24 mouse cellular contexts compared by ENCODE assay signal in genomic region chr2:28855773-28856172, GRCm38 (mm10). TPM values are rescaled to one million over a fixed set of nuclear protein-coding genes. Genes with fewer than 3 reads are reported as not detected.
DNase-seq lines count a peak whose midpoint lies in the region; ATAC-seq and TF ChIP-seq lines count a peak whose summit lies in the region.
"Had no signal": no experiment of that assay in that cellular context is flagged by ENCODE, and none has a peak within 500 bp of the region (broad histone marks: within the 10 kb centered on the region; RNA-seq: fewer than 3 reads in every experiment).

No protein-coding gene starts in this region.

- peak; percentile 63 to 70 for DNase-seq in cerebellum, postnatal 10 days
- DNase-seq in kidney, postnatal 0 days (ENCODE audit: low spot score) = peak; percentile 17
- peak; percentile 13 for DNase-seq in lung, postnatal 14 days
- DNase-seq in lung, adult 18-20 months = no peak
- DNase-seq in lung, postnatal 36 days = peak; percentile 31
- DNase-seq: cerebellum, adult 11 months; cerebellum, postnatal 36 days; gastrocnemius, postnatal 14 days; heart, adult 18-20 months; kidney, adult 2 months; kidney, postnatal 4 days; right cerebral cortex, postnatal 25 days; thymus, adult 2 months had no signal

- no peaks in the 10 kb centered on the region for H3K9me3 ChIP-seq in kidney, postnatal 0 days (replicated peaks; ENCODE audit: low read length)
- H3K9me3 ChIP-seq in kidney, embryonic 15.5 days (replicated peaks) = no peaks in the 10 kb centered on the region
- H3K9me3 ChIP-seq: embryonic facial prominence, embryonic 15.5 days; forebrain, embryonic 10.5 days; heart, embryonic 15.5 days; midbrain, embryonic 13.5 days; neural tube, embryonic 15.5 days; stomach, embryonic 15.5 days had no signal

- H3K36me3 ChIP-seq in kidney, postnatal 0 days (ENCODE audit: insufficient read depth, low read length) = peaks cover 33% of the 10 kb centered on the region
- H3K36me3 ChIP-seq in kidney, embryonic 15.5 days = peaks cover 82% of the 10 kb centered on the region

- TF ChIP-seq CTCF in kidney, postnatal 0 days (IDR thresholded peaks at IDR 0.05; ENCODE audit: low read depth) = peak; percentile 39; the same call in 1 of the 2 replicates

- H3K4me1 ChIP-seq in kidney, postnatal 0 days (replicated peaks; ENCODE audit: insufficient read depth, low read length) = no peaks in the 10 kb centered on the region
- no peaks in the 10 kb centered on the region for H3K4me1 ChIP-seq in kidney, embryonic 15.5 days
- H3K4me1 ChIP-seq: embryonic facial prominence, embryonic 15.5 days; forebrain, embryonic 10.5 days; heart, embryonic 15.5 days; midbrain, embryonic 13.5 days; neural tube, embryonic 15.5 days; stomach, embryonic 15.5 days had no signal

- no peak overlapping the region for H3K4me3 ChIP-seq in kidney, postnatal 0 days (replicated peaks; ENCODE audit: low read depth, low read length)
- H3K4me3 ChIP-seq in kidney, embryonic 15.5 days (replicated peaks) = no peak overlapping the region
- H3K4me3 ChIP-seq: embryonic facial prominence, embryonic 15.5 days; forebrain, embryonic 10.5 days; heart, embryonic 15.5 days; midbrain, embryonic 13.5 days; neural tube, embryonic 15.5 days; stomach, embryonic 15.5 days had no signal

- no peak overlapping the region for H3K9ac ChIP-seq in kidney, postnatal 0 days (ENCODE audit: low read depth, low read length)
- no peak overlapping the region for H3K9ac ChIP-seq in kidney, embryonic 15.5 days
- H3K9ac ChIP-seq: embryonic facial prominence, embryonic 15.5 days; heart, embryonic 15.5 days; liver, embryonic 14.5 days; midbrain, embryonic 13.5 days; neural tube, embryonic 15.5 days; stomach, embryonic 15.5 days had no signal

- WGBS in kidney, postnatal 0 days = 89% methylated on average over 2 of the region's 2 CpGs
- WGBS in kidney, embryonic 15.5 days = 90% methylated on average over 2 of the region's 2 CpGs

- H3K27ac ChIP-seq in kidney, postnatal 0 days = no peak overlapping the region
- no peak overlapping the region for H3K27ac ChIP-seq in kidney, embryonic 15.5 days
- H3K27ac ChIP-seq: embryonic facial prominence, embryonic 15.5 days; forebrain, embryonic 10.5 days; heart, embryonic 15.5 days; liver, embryonic 14.5 days; midbrain, embryonic 13.5 days; neural tube, embryonic 15.5 days; stomach, embryonic 15.5 days had no signal

- H3K27me3 ChIP-seq in kidney, postnatal 0 days (ENCODE audit: insufficient read depth, low read length) = no peaks in the 10 kb centered on the region
- no peaks in the 10 kb centered on the region for H3K27me3 ChIP-seq in kidney, embryonic 15.5 days
- H3K27me3 ChIP-seq: CH12.LX; embryonic facial prominence, embryonic 15.5 days; heart, embryonic 15.5 days; midbrain, embryonic 13.5 days; neural tube, embryonic 15.5 days; stomach, embryonic 15.5 days had no signal

- H3K4me2 ChIP-seq in kidney, postnatal 0 days (ENCODE audit: low read length) = no peak overlapping the region
- H3K4me2 ChIP-seq in kidney, embryonic 15.5 days = no peak overlapping the region
- H3K4me2 ChIP-seq: embryonic facial prominence, embryonic 15.5 days; heart, embryonic 15.5 days; midbrain, embryonic 13.5 days; neural tube, embryonic 15.5 days; stomach, embryonic 15.5 days had no signal

- no peak for ATAC-seq in cerebellum, adult (ENCODE audit: insufficient number of reproducible peaks, low FRiP score, low TSS enrichment)
- ATAC-seq in kidney, postnatal 0 days (replicated peaks; ENCODE audit: low FRiP score, low read depth) = no peak
- no peak for ATAC-seq in kidney, embryonic 15.5 days (replicated peaks; ENCODE audit: low FRiP score)
- ATAC-seq in erythroid progenitor cell, adult 5-6 weeks (replicated peaks; ENCODE audit: low FRiP score, poor library complexity, severe bottlenecking) = no peak
- ATAC-seq: midbrain, embryonic 13.5 days had no signal

RNA-seq across cellular contexts. Expression of gene Ddx31, which starts 15.6 kb away (rescaled TPM):
- polyA plus RNA-seq in kidney, postnatal 0 days (2015; fragmentation: Nextera tagmentation; extraction: Ambion mirVana) = 8.7 and 9.7 TPM in 2 replicates
- polyA plus RNA-seq in kidney, embryonic 15.5 days (2015; fragmentation: Nextera tagmentation; extraction: Ambion mirVana) = 14.9 and 15.6 TPM in 2 replicates
- total RNA-seq in erythroid progenitor cell, adult 5-6 weeks (2015; ENCODE audit: low replicate concordance) = 9.4 TPM in 1 of 2 replicates, not detected in the other
- total RNA-seq in erythroid progenitor cell, adult 5-6 weeks (2017; ENCODE audit: low replicate concordance) = 0.68 and 3.2 TPM in 2 replicates

RNA-seq across cellular contexts. Expression of gene Gtf3c4, which starts 15.6 kb away (rescaled TPM):
- polyA plus RNA-seq in kidney, postnatal 0 days (2015; fragmentation: Nextera tagmentation; extraction: Ambion mirVana) = 9.3 and 9.9 TPM in 2 replicates
- 15.5 and 16.5 TPM in 2 replicates for polyA plus RNA-seq in kidney, embryonic 15.5 days (2015; fragmentation: Nextera tagmentation; extraction: Ambion mirVana)
- total RNA-seq in erythroid progenitor cell, adult 5-6 weeks (2015; ENCODE audit: low replicate concordance) = 4.7 and 6.7 TPM in 2 replicates
- total RNA-seq in erythroid progenitor cell, adult 5-6 weeks (2017; ENCODE audit: low replicate concordance) = 5.7 and 7.8 TPM in 2 replicates

Comparison
In these comparisons a context has a peak if more than half of its experiments do, and no peak if none do; other contexts are left out.
1. DNase-seq: peak in cerebellum, postnatal 10 days (2 of 2), kidney, postnatal 0 days (single experiment), lung, postnatal 14 days (single experiment) and lung, postnatal 36 days (single experiment); none in lung, adult 18-20 months (0 of 2).